Mouse (Mus musculus) kidney, postnatal 36 days (tissue): Measurements from ENCODE around the gene Gstcd.
A peak's percentile ranks its signal among the peaks of the same experiment; 100 is the strongest.

Experiments used
- DNase-seq, 2 experiments: peaks; one replicate each; pipeline ENCODE4 v3.0.0; 2021 to 2022; ENCODE audit warnings: mixed read lengths in 2 of 2

Gstcd gene

GRCm38 (mm10) chr3:133091664-133092273, at the start of gene Gstcd, which contains the start of gene Ints12:
Gstcd (minus strand) TSS chr3:133092033.
Ints12 (plus strand) TSS chr3:133091840.
- peak; percentile 93 to 94 for DNase-seq

- no peak for DNase-seq
Observed at GRCm38 (mm10) chr3:133132611-133133010, 40.8 kb upstream of the Gstcd start.

- no peak for DNase-seq
Observed at GRCm38 (mm10) chr3:133131372-133131771, 39.5 kb upstream of the Gstcd start.

- DNase-seq, result no peak
Observed at GRCm38 (mm10) chr3:133113281-133113680, 21.4 kb upstream of the Gstcd start.

GRCm38 (mm10) chr3:133111741-133112140, 19.9 kb upstream of the Gstcd start:
- peak; percentile 39 to 56 for DNase-seq

- no peak for DNase-seq
Observed at GRCm38 (mm10) chr3:133109844-133110243, 18.0 kb upstream of the Gstcd start.

- DNase-seq, result peak in 1 of 2 experiments; percentile 29
Observed at GRCm38 (mm10) chr3:133108731-133109130, 16.9 kb upstream of the Gstcd start.

- DNase-seq, result no peak
Observed at GRCm38 (mm10) chr3:133104436-133104835, 12.6 kb upstream of the Gstcd start.

- DNase-seq, result no peak
Observed at GRCm38 (mm10) chr3:133103768-133104167, 11.9 kb upstream of the Gstcd start.

- DNase-seq, result no peak
Observed at GRCm38 (mm10) chr3:133098909-133099308, 7.1 kb upstream of the Gstcd start.

- no peak for DNase-seq
Observed at GRCm38 (mm10) chr3:133098336-133098735, 6.5 kb upstream of the Gstcd start.

GRCm38 (mm10) chr3:133097936-133098335, 6.1 kb upstream of the Gstcd start:
- no peak for DNase-seq

GRCm38 (mm10) chr3:133094305-133094704, 2.5 kb upstream of the Gstcd start:
- DNase-seq, result no peak

- DNase-seq, result no peak
Observed at GRCm38 (mm10) chr3:133092936-133093335, 1.1 kb upstream of the Gstcd start.

GRCm38 (mm10) chr3:133092274-133092853, 531 bp upstream of the Gstcd start:
- DNase-seq, result no peak

GRCm38 (mm10) chr3:133091121-133091663, 641 bp downstream of the Gstcd start:
- no peak for DNase-seq

- DNase-seq, result no peak
Observed at GRCm38 (mm10) chr3:133090247-133091120, 1.3 kb downstream of the Gstcd start.

GRCm38 (mm10) chr3:133085858-133086257, 6.0 kb downstream of the Gstcd start:
- DNase-seq, result peak in 1 of 2 experiments; percentile 34

GRCm38 (mm10) chr3:133082736-133083135, 9.1 kb downstream of the Gstcd start:
- no peak for DNase-seq

GRCm38 (mm10) chr3:133075560-133075959, 16.3 kb downstream of the Gstcd start:
- DNase-seq, result no peak

GRCm38 (mm10) chr3:133052068-133052467, 39.8 kb downstream of the Gstcd start:
- no peak for DNase-seq

- no peak for DNase-seq
Observed at GRCm38 (mm10) chr3:133033145-133033755, 58.6 kb downstream of the Gstcd start.

GRCm38 (mm10) chr3:133026977-133027376, 64.9 kb downstream of the Gstcd start:
- DNase-seq, result no peak
